Mouse (Mus musculus) CH12.LX (cell line): ENCODE data around the gene BC034090.

Experiments
- CTCF ChIP-seq, 2 experiments: IDR thresholded peaks in 1 of 2; conservative IDR thresholded peaks in 1 of 2; 2 replicates each; pipeline ENCODE4 v1.5.1; 2011 to 2012; ENCODE audit warnings: low read depth in 2 of 2, low read length in 2 of 2, improper control_type of control experiment in 1 of 2, inconsistent platforms in 1 of 2, mild to moderate bottlenecking in 1 of 2, moderate library complexity in 1 of 2
- KAT2A ChIP-seq: IDR thresholded peaks from 2 replicates; pipeline ENCODE4 v1.6.1; 2012; ENCODE audit warnings: low read length, improper control_type of control experiment, inconsistent platforms; ENCODE audit not compliant: insufficient replicate concordance
- MYC ChIP-seq: IDR thresholded peaks from 2 replicates; pipeline ENCODE4 v1.6.1; 2011; ENCODE audit warnings: low read depth, mild to moderate bottlenecking, improper control_type of control experiment, low read length
- POLR2A ChIP-seq: IDR thresholded peaks from 2 replicates; pipeline ENCODE4 v1.6.1; 2011; ENCODE audit warnings: low read depth, mild to moderate bottlenecking, improper control_type of control experiment, low read length
- RCOR1 ChIP-seq: conservative IDR thresholded peaks from 2 replicates; pipeline ENCODE4 v1.6.1; 2012; ENCODE audit warnings: low read depth, mild to moderate bottlenecking, inconsistent platforms, low read length, improper control_type of control experiment
- SMC3 ChIP-seq: IDR thresholded peaks from 2 replicates; pipeline ENCODE4 v1.6.1; 2011; ENCODE audit warnings: low read depth, low read length, improper control_type of control experiment
- TCF12 ChIP-seq: IDR thresholded peaks from 2 replicates; pipeline ENCODE4 v1.6.1; 2014; ENCODE audit warnings: low read depth, mild to moderate bottlenecking, inconsistent platforms, low read length, improper control_type of control experiment
- ZC3H11A ChIP-seq: IDR thresholded peaks from 2 replicates; pipeline ENCODE4 v1.6.1; 2012; ENCODE audit warnings: low read depth, mild to moderate bottlenecking, inconsistent platforms, low read length, improper control_type of control experiment
- ZMIZ1 ChIP-seq: IDR thresholded peaks from 2 replicates; pipeline ENCODE4 v1.6.1; 2012; ENCODE audit warnings: low read depth, mild to moderate bottlenecking, inconsistent platforms, low read length, improper control_type of control experiment
- ZNF384 ChIP-seq: IDR thresholded peaks from 2 replicates; pipeline ENCODE4 v1.6.1; 2012; ENCODE audit warnings: low read depth, low read length, improper control_type of control experiment, inconsistent platforms

DNA sequence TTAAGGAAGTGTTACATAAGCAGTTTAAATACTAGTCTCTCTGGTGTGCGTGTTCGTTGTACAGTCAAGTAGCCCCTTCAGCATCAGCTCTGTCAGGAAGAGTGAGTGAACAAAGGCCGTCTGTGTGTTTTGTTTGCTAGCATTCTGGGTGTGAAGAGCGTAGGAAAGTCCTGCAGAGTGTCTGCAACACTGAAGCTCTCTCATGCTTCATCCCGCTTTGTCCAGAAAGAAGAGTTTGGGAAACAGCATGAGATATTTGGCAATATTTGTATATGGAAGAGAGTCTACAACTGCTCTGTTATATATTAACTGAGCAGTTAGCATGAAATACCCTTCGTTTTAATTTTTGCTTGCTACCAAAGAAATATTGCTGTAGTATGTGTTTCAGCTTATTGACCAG, 44.7 kb downstream of the BC034090 start:
- TF ChIP-seq CTCF (conservative IDR thresholded peaks at IDR 0.05 in 1 of 2, IDR thresholded peaks at IDR 0.05 in 1 of 2; ENCODE audit: low read depth in 2 of 2, low read length in 2 of 2) (no peak), ZNF384 (no peak), TCF12 (no peak), RCOR1 (no peak), ZC3H11A (no peak), MYC (no peak), SMC3 (no peak), KAT2A (no peak), POLR2A (no peak), ZMIZ1 (no peak)
